Mouse (Mus musculus) bone marrow macrophage, adult 2 months (primary cell): ENCODE measurements around the gene Serpind1.

ENCODE experiments used
- CTCF ChIP-seq: IDR thresholded peaks from 2 replicates; pipeline ENCODE4 v1.5.1; 2012; ENCODE audit warnings: low read depth, mild to moderate bottlenecking, low read length, moderate library complexity
- POLR2A ChIP-seq: IDR thresholded peaks from 2 replicates; pipeline ENCODE4 v1.6.1; 2012; ENCODE audit warnings: mild to moderate bottlenecking, low read depth, low read length, borderline replicate concordance

GRCm38 (mm10) chr16:17334574-17334973 lies 3.4 kb downstream of the Serpind1 start:
- no peak for TF ChIP-seq POLR2A
- no peak for TF ChIP-seq CTCF
